Mouse (Mus musculus): ENCODE data around the gene Gm20388.

GRCm38 (mm10) chr8:123949686-123949986, 4039.0 kb downstream of the Gm20388 start:
- TF ChIP-seq CTCF (IDR thresholded peaks at IDR 0.05; ENCODE audit: low read depth) (no peak), EP300 (optimal IDR thresholded peaks at IDR 0.05) (no peak)
